ENCODE assay signal across 8 mouse cellular contexts in the genomic region with DNA sequence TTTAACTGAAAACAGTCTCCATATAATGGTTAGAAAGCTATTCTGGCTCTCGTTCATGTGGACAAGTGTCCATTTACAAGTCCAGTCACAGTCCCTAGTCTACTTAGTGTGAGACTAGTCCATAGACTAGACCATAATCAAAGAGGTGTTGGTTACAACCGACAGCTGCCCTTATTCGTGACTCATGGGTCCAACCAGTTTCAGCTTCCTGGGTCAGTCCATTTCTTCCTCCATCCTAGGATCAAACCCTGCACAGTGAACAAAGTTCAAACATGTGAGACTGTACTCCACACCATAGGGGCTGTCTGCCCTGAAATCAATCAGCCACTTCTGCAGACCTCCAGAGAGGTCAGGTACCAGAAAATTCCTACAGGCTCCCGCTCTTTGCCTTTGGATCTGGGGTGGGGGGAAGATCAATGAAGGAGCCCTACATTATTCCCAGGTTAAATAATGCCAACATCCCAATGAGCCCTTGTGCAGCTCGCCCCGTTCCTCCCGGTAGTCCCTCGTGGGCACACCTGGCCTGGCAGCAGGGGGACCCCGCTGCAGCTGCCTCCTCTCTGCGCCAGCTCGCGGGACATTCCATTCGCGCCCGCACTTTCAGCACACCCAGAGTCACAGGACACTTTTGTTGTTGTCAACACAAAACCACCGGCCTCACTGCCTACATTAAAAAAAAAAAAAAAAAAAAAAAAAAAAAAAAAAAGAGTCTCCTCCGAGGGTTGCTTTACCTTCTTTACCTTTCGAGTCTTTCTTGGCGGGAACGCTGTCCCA. TPM values are rescaled to one million over a fixed set of nuclear protein-coding genes. Genes with fewer than 3 reads are reported as not detected.
DNase-seq lines count a peak whose midpoint lies in the region; ATAC-seq and TF ChIP-seq lines count a peak whose summit lies in the region.

A gene (minus strand): TSS at position 767 of the 774 bp plus-strand sequence.

- H3K4me3 ChIP-seq in embryonic facial prominence, embryonic 13.5 days: peak within 1 kb of the TSS; percentile 87
- H3K4me3 ChIP-seq in heart, embryonic 11.5 days (ENCODE audit: low read depth, low read length): peak within 1 kb of the TSS; percentile 94
- H3K4me3 ChIP-seq in kidney, embryonic 15.5 days (replicated peaks): peak within 1 kb of the TSS; percentile 81
- H3K4me3 ChIP-seq in liver, embryonic 11.5 days (ENCODE audit: low read depth, low read length): peak within 1 kb of the TSS; percentile 86
- peak within 1 kb of the TSS; percentile 78 for H3K4me3 ChIP-seq in midbrain, postnatal 0 days (ENCODE audit: low read depth, low read length)
- H3K4me3 ChIP-seq in stomach, embryonic 14.5 days (ENCODE audit: low read depth, low read length): peak within 1 kb of the TSS; percentile 70

- peaks cover 37% of the 10 kb centered on the region for H3K36me3 ChIP-seq in embryonic facial prominence, embryonic 13.5 days
- peaks cover 11% of the 10 kb centered on the region for H3K36me3 ChIP-seq in heart, embryonic 11.5 days (ENCODE audit: control insufficient read depth, insufficient read depth, low read length)
- peaks cover 36% of the 10 kb centered on the region for H3K36me3 ChIP-seq in kidney, embryonic 15.5 days
- H3K36me3 ChIP-seq in liver, embryonic 11.5 days (ENCODE audit: control insufficient read depth, insufficient read depth, low read length): peaks cover 11% of the 10 kb centered on the region
- peaks cover 13% of the 10 kb centered on the region; the same call in 1 of the 2 replicates for H3K36me3 ChIP-seq in midbrain, postnatal 0 days (ENCODE audit: insufficient read depth, low read length)
- peaks cover 16% of the 10 kb centered on the region for H3K36me3 ChIP-seq in stomach, embryonic 14.5 days (ENCODE audit: control insufficient read depth, insufficient read depth, low read length)

- no peaks in the 10 kb centered on the region for H3K9me3 ChIP-seq in embryonic facial prominence, embryonic 13.5 days
- no peaks in the 10 kb centered on the region for H3K9me3 ChIP-seq in heart, embryonic 11.5 days (replicated peaks; ENCODE audit: control insufficient read depth, low read length)
- H3K9me3 ChIP-seq in kidney, embryonic 15.5 days (replicated peaks): no peaks in the 10 kb centered on the region
- no peaks in the 10 kb centered on the region for H3K9me3 ChIP-seq in liver, embryonic 11.5 days (ENCODE audit: control insufficient read depth, low read length)
- H3K9me3 ChIP-seq in midbrain, postnatal 0 days (ENCODE audit: low read length): no peaks in the 10 kb centered on the region
- H3K9me3 ChIP-seq in stomach, embryonic 14.5 days (ENCODE audit: control insufficient read depth, low read depth, low read length): no peaks in the 10 kb centered on the region

- DNase-seq in 3T3-L1 (ENCODE audit: low read depth, low spot score): peak; percentile 70
- peak; percentile 82 for DNase-seq in adrenal gland, postnatal 14 days
- peak; percentile 70 for DNase-seq in liver, embryonic 11.5 days (ENCODE audit: low spot score)
- DNase-seq in midbrain, postnatal 0 days (ENCODE audit: low spot score): no peak

- H3K4me1 ChIP-seq in embryonic facial prominence, embryonic 13.5 days: peaks cover 17% of the 10 kb centered on the region
- H3K4me1 ChIP-seq in heart, embryonic 11.5 days (ENCODE audit: control insufficient read depth, insufficient read depth, low read length): peaks cover 6% of the 10 kb centered on the region; the same call in 1 of the 2 replicates
- H3K4me1 ChIP-seq in kidney, embryonic 15.5 days: peaks cover 23% of the 10 kb centered on the region
- H3K4me1 ChIP-seq in liver, embryonic 11.5 days (replicated peaks; ENCODE audit: control insufficient read depth, insufficient read depth, low read length): peaks cover 13% of the 10 kb centered on the region
- peaks cover 4% of the 10 kb centered on the region for H3K4me1 ChIP-seq in midbrain, postnatal 0 days (ENCODE audit: insufficient read depth, low read length)
- peaks cover 13% of the 10 kb centered on the region for H3K4me1 ChIP-seq in stomach, embryonic 14.5 days (ENCODE audit: control insufficient read depth, insufficient read depth, low read length)

- WGBS in embryonic facial prominence, embryonic 13.5 days: 8% methylated on average over 20 of the region's 20 CpGs
- WGBS in heart, embryonic 11.5 days (ENCODE audit: insufficient replicate concordance): 9% methylated on average over 20 of the region's 20 CpGs
- 7% methylated on average over 20 of the region's 20 CpGs for WGBS in kidney, embryonic 15.5 days
- WGBS in liver, embryonic 11.5 days: 8% methylated on average over 20 of the region's 20 CpGs
- WGBS in midbrain, postnatal 0 days: 10% methylated on average over 20 of the region's 20 CpGs
- WGBS in stomach, embryonic 14.5 days: 8% methylated on average over 20 of the region's 20 CpGs

- peak within 1 kb of the TSS; percentile 99 for H3K27ac ChIP-seq in embryonic facial prominence, embryonic 13.5 days
- H3K27ac ChIP-seq in heart, embryonic 11.5 days (ENCODE audit: low read depth, low read length): peak within 1 kb of the TSS; percentile 99
- peak within 1 kb of the TSS; percentile 97 for H3K27ac ChIP-seq in kidney, embryonic 15.5 days
- H3K27ac ChIP-seq in liver, embryonic 11.5 days (ENCODE audit: low read depth, low read length): peak within 1 kb of the TSS; percentile 95
- peak within 1 kb of the TSS; percentile 83 for H3K27ac ChIP-seq in midbrain, postnatal 0 days (ENCODE audit: low read depth, low read length)
- H3K27ac ChIP-seq in stomach, embryonic 14.5 days (ENCODE audit: low read length): peak within 1 kb of the TSS; percentile 98

- peak within 1 kb of the TSS; percentile 97 for H3K9ac ChIP-seq in embryonic facial prominence, embryonic 13.5 days
- H3K9ac ChIP-seq in heart, embryonic 11.5 days (ENCODE audit: low read depth, low read length): peak within 1 kb of the TSS; percentile 98
- H3K9ac ChIP-seq in kidney, embryonic 15.5 days: peak within 1 kb of the TSS; percentile 90
- H3K9ac ChIP-seq in liver, embryonic 11.5 days (ENCODE audit: low read depth, low read length): peak within 1 kb of the TSS; percentile 92
- H3K9ac ChIP-seq in midbrain, postnatal 0 days (replicated peaks; ENCODE audit: low read length, poor library complexity, severe bottlenecking): peak within 1 kb of the TSS; percentile 92
- peak within 1 kb of the TSS; percentile 96 for H3K9ac ChIP-seq in stomach, embryonic 14.5 days (replicated peaks; ENCODE audit: low read depth, low read length)

- peak; percentile 50; the same call in 1 of the 2 replicates for ATAC-seq in embryonic facial prominence, embryonic 13.5 days (ENCODE audit: insufficient number of reproducible peaks, insufficient read depth, low FRiP score, low TSS enrichment, low read depth)
- ATAC-seq in heart, embryonic 11.5 days (replicated peaks; ENCODE audit: insufficient number of reproducible peaks, low FRiP score, low TSS enrichment): no peak
- ATAC-seq in kidney, embryonic 15.5 days (replicated peaks; ENCODE audit: low FRiP score): peak; percentile 46
- peak; percentile 51 for ATAC-seq in liver, embryonic 11.5 days (replicated peaks; ENCODE audit: low FRiP score)
- peak; percentile 75 for ATAC-seq in midbrain, postnatal 0 days (ENCODE audit: low FRiP score)
- ATAC-seq in stomach, embryonic 14.5 days (ENCODE audit: insufficient number of reproducible peaks, insufficient read depth, low FRiP score, low read depth): peak; percentile 39; the same call in 1 of the 2 replicates

- peak within 1 kb of the TSS; percentile 76 for H3K4me2 ChIP-seq in embryonic facial prominence, embryonic 13.5 days
- peak within 1 kb of the TSS; percentile 85 for H3K4me2 ChIP-seq in heart, embryonic 11.5 days
- H3K4me2 ChIP-seq in kidney, embryonic 15.5 days: peak within 1 kb of the TSS; percentile 86
- H3K4me2 ChIP-seq in liver, embryonic 11.5 days: peak within 1 kb of the TSS; percentile 79
- peak within 1 kb of the TSS; percentile 65 for H3K4me2 ChIP-seq in midbrain, postnatal 0 days (ENCODE audit: low read depth, low read length, poor library complexity, severe bottlenecking)
- H3K4me2 ChIP-seq in stomach, embryonic 14.5 days (replicated peaks; ENCODE audit: low read depth, low read length): peak within 1 kb of the TSS; percentile 58

- peak; percentile 57 for TF ChIP-seq CTCF in midbrain, postnatal 0 days (IDR thresholded peaks at IDR 0.05)

- no peaks in the 10 kb centered on the region for H3K27me3 ChIP-seq in embryonic facial prominence, embryonic 13.5 days
- no peaks in the 10 kb centered on the region for H3K27me3 ChIP-seq in heart, embryonic 11.5 days (ENCODE audit: control insufficient read depth, insufficient read depth, low read length)
- H3K27me3 ChIP-seq in kidney, embryonic 15.5 days: no peaks in the 10 kb centered on the region
- no peaks in the 10 kb centered on the region for H3K27me3 ChIP-seq in liver, embryonic 11.5 days (replicated peaks; ENCODE audit: control insufficient read depth, insufficient read depth, low read length)
- no peaks in the 10 kb centered on the region for H3K27me3 ChIP-seq in midbrain, postnatal 0 days (ENCODE audit: insufficient read depth, low read length)
- no peaks in the 10 kb centered on the region for H3K27me3 ChIP-seq in stomach, embryonic 14.5 days (ENCODE audit: control insufficient read depth, insufficient read depth, low read length)

RNA-seq across cellular contexts. Expression of the gene that starts here (rescaled TPM):
- total RNA-seq in adrenal gland, postnatal 14 days (2021): 11.4 and 17.5 TPM in 2 replicates
- polyA plus RNA-seq in embryonic facial prominence, embryonic 13.5 days (2015; fragmentation: Nextera tagmentation; extraction: Ambion mirVana): 23.2 and 24.6 TPM in 2 replicates
- polyA plus RNA-seq in heart, embryonic 11.5 days (2014; fragmentation: Nextera tagmentation; extraction: Ambion mirVana): 13.6 and 14.6 TPM in 2 replicates
- polyA plus RNA-seq in kidney, embryonic 15.5 days (2015; fragmentation: Nextera tagmentation; extraction: Ambion mirVana): 18.0 and 21.6 TPM in 2 replicates
- polyA plus RNA-seq in liver, embryonic 11.5 days (2014; fragmentation: Nextera tagmentation; extraction: Ambion mirVana): 25.7 and 29.2 TPM in 2 replicates
- total RNA-seq in midbrain, postnatal 0 days (2014; rRNA removed): 7.5 and 11.1 TPM in 2 replicates
- 10.9 and 13.2 TPM in 2 replicates for polyA plus RNA-seq in midbrain, postnatal 0 days (2015; fragmentation: Nextera tagmentation; extraction: Ambion mirVana)
- polyA plus RNA-seq in stomach, embryonic 14.5 days (2014; fragmentation: Nextera tagmentation; extraction: Ambion mirVana): 21.8 and 26.4 TPM in 2 replicates
